Mouse (Mus musculus) erythroblast, adult 5-6 weeks (primary cell): ENCODE measurements around the gene Etfa. TPM values are rescaled to one million over a fixed set of nuclear protein-coding genes. Genes with fewer than 3 reads are reported as not detected.

ENCODE experiments used
- ATAC-seq: replicated peaks from 2 replicates; pipeline ENCODE4 v1.8.0; 2016; ENCODE audit warnings: moderate number of reproducible peaks, mild to moderate bottlenecking, moderate TSS enrichment, inconsistent platforms; ENCODE audit not compliant: poor library complexity, low FRiP score, severe bottlenecking
- total RNA-seq, 2 experiments: library from RNA; stranded (forward) in 1 of 2; stranded (reverse) in 1 of 2; fragments of 150-400 nt in 1 of 2; fragments of 200-764, 138-1000 nt in 1 of 2; gene quantifications; 2 replicates each; pipeline versions ENCODE4 v1.2.3 to v1.2.4; 2015 to 2017; ENCODE audit warnings: low replicate concordance in 2 of 2

Gene Etfa
- total RNA-seq (2015; ENCODE audit: low replicate concordance): 37.2 and 39.2 TPM in 2 replicates
- total RNA-seq (2017; ENCODE audit: low replicate concordance): 14.1 and 32.3 TPM in 2 replicates

GRCm38 (mm10) chr9:55512027-55512543 lies at the start of gene Etfa:
Gene Etfa, minus strand, starts transcription at chr9:55512243.
- ATAC-seq: peak; percentile 98

- no peak for ATAC-seq
Measured at GRCm38 (mm10) chr9:55560960-55561359, 48.9 kb upstream of the Etfa start.

GRCm38 (mm10) chr9:55554986-55555385 lies 42.9 kb upstream of the Etfa start:
- ATAC-seq: no peak

GRCm38 (mm10) chr9:55549302-55549890 lies 37.4 kb upstream of the Etfa start:
- ATAC-seq: no peak

- no peak for ATAC-seq
Measured at GRCm38 (mm10) chr9:55548871-55549270, 36.8 kb upstream of the Etfa start.

- ATAC-seq: no peak
Measured at GRCm38 (mm10) chr9:55546176-55547010, 34.4 kb upstream of the Etfa start.

- no peak for ATAC-seq
Measured at GRCm38 (mm10) chr9:55545556-55546175, 33.6 kb upstream of the Etfa start.

- no peak for ATAC-seq
Measured at GRCm38 (mm10) chr9:55544861-55545555, 33.0 kb upstream of the Etfa start.

- no peak for ATAC-seq
Measured at GRCm38 (mm10) chr9:55543703-55544401, 31.8 kb upstream of the Etfa start.

GRCm38 (mm10) chr9:55543336-55543702 lies 31.3 kb upstream of the Etfa start:
- no peak for ATAC-seq

- no peak for ATAC-seq
Measured at GRCm38 (mm10) chr9:55542366-55543325, 30.6 kb upstream of the Etfa start.

GRCm38 (mm10) chr9:55541681-55542365 lies 29.8 kb upstream of the Etfa start:
- ATAC-seq: no peak

GRCm38 (mm10) chr9:55540888-55541287 lies 28.8 kb upstream of the Etfa start:
- no peak for ATAC-seq

- no peak for ATAC-seq
Measured at GRCm38 (mm10) chr9:55540391-55540770, 28.3 kb upstream of the Etfa start.

- ATAC-seq: no peak
Measured at GRCm38 (mm10) chr9:55539661-55540390, 27.8 kb upstream of the Etfa start.

GRCm38 (mm10) chr9:55539006-55539405 lies 27.0 kb upstream of the Etfa start:
- no peak for ATAC-seq

- ATAC-seq: no peak
Measured at GRCm38 (mm10) chr9:55538377-55538776, 26.3 kb upstream of the Etfa start, which contains the start of gene Isl2. Gene Isl2, plus strand, starts transcription at chr9:55538672.
